ENCODE assay signal across 20 mouse cellular contexts in the genomic region with DNA sequence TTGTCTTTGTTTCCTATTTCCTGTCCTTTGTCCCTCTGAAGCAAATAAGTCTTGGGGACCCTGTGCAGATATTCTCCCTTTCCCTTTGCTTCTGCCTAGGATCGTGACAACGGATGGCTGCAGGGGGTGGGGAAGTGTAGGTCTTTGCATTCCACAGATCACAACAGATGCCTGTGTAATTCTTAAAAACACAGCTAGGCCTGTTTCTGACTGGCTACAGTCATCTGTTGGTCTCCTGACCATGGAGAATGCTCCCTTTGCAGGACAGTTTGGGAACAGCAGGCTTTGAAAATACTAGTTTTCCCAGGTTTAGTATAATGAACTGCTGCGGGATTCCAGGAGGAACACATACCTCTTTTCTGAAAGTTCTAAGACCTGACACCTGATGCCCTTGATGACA. TPM values are rescaled to one million over a fixed set of nuclear protein-coding genes. Genes with fewer than 3 reads are reported as not detected.
"Had no signal": no experiment of that assay in that cellular context is flagged by ENCODE, and none has a peak within 500 bp of the region (broad histone marks: within the 10 kb centered on the region; RNA-seq: fewer than 3 reads in every experiment).

No protein-coding gene starts in this region.

- H3K36me3 ChIP-seq: limb, embryonic 10.5 days; liver, embryonic 13.5 days; neural tube, embryonic 12.5 days; stomach, embryonic 15.5 days had no signal

- H3K27ac ChIP-seq: left cerebral cortex, adult 2 months; limb, embryonic 10.5 days; liver, embryonic 13.5 days; neural tube, embryonic 12.5 days; stomach, embryonic 15.5 days had no signal

- H3K27me3 ChIP-seq: liver, embryonic 13.5 days; neural tube, embryonic 12.5 days; stomach, embryonic 15.5 days had no signal

- DNase-seq: kidney, postnatal 25 days; liver, embryonic 13.5 days; liver, postnatal 0 days; midbrain, embryonic 14.5 days; right cerebral cortex, postnatal 14 days; thymus, postnatal 36 days had no signal

- H3K9ac ChIP-seq: liver, embryonic 13.5 days; liver, postnatal 0 days; neural tube, embryonic 12.5 days; stomach, embryonic 15.5 days had no signal

- H3K4me3 ChIP-seq: left cerebral cortex, adult 2 months; limb, embryonic 10.5 days; liver, embryonic 13.5 days; neural tube, embryonic 12.5 days; stomach, embryonic 15.5 days had no signal

- H3K4me1 ChIP-seq: neural tube, embryonic 12.5 days; stomach, embryonic 15.5 days had no signal

- H3K9me3 ChIP-seq: limb, embryonic 10.5 days; liver, embryonic 13.5 days; neural tube, embryonic 12.5 days; stomach, embryonic 15.5 days had no signal

- H3K4me2 ChIP-seq: liver, embryonic 13.5 days; neural tube, embryonic 12.5 days; stomach, embryonic 15.5 days had no signal

RNA-seq across cellular contexts. Expression of a gene that starts 15.2 kb away (rescaled TPM):
- total RNA-seq: layer of hippocampus, postnatal 25 days; left cerebral cortex, adult 2 months; left cerebral cortex, postnatal 14 days; megakaryocyte progenitor cell, adult 5-6 weeks had no signal
- polyA plus RNA-seq: kidney, embryonic 14.5 days; limb, embryonic 10.5 days; limb, embryonic 14.5 days; liver, embryonic 13.5 days; liver, postnatal 0 days; lung, embryonic 16.5 days; neural tube, embryonic 12.5 days; stomach, embryonic 15.5 days; thymus, postnatal 0 days had no signal

RNA-seq across cellular contexts. Expression of a gene that starts 22.4 kb away (rescaled TPM):
- total RNA-seq: layer of hippocampus, postnatal 25 days; left cerebral cortex, adult 2 months; left cerebral cortex, postnatal 14 days; megakaryocyte progenitor cell, adult 5-6 weeks; monocyte, adult 5-6 weeks; neutrophil, adult 5-6 weeks had no signal
- polyA plus RNA-seq: kidney, embryonic 14.5 days; limb, embryonic 10.5 days; limb, embryonic 14.5 days; liver, embryonic 13.5 days; liver, postnatal 0 days; midbrain, embryonic 14.5 days; neural tube, embryonic 12.5 days; spleen, adult 2 months; thymus, postnatal 0 days had no signal

RNA-seq across cellular contexts. Expression of a gene that starts 49.1 kb away (rescaled TPM):
- total RNA-seq: megakaryocyte progenitor cell, adult 5-6 weeks; monocyte, adult 5-6 weeks; neutrophil, adult 5-6 weeks had no signal
- polyA plus RNA-seq: kidney, embryonic 14.5 days; lung, embryonic 16.5 days; thymus, postnatal 0 days had no signal
